Mouse (Mus musculus) olfactory bulb, adult 2 months (tissue): ENCODE results near the gene Mrps21.

Source experiments
- CTCF ChIP-seq: fragments of 200-500 bp; IDR thresholded peaks from 2 replicates; pipeline ENCODE4 v1.5.1; 2012; ENCODE audit warnings: low read depth, mild to moderate bottlenecking, low read length, moderate library complexity; ENCODE audit not compliant: insufficient read depth
- POLR2A ChIP-seq: fragments of 200-500 bp; IDR thresholded peaks from 2 replicates; pipeline ENCODE4 v1.6.1; 2012; ENCODE audit warnings: mild to moderate bottlenecking, low read depth, low read length, moderate library complexity; ENCODE audit not compliant: insufficient read depth

- TF ChIP-seq POLR2A (no peak), CTCF (no peak)
These were observed 45.0 kb downstream of the Mrps21 start for GRCm38 (mm10) chr3:95826275-95826674.
